Mouse (Mus musculus): ENCODE measurements around the gene Pigt. TPM values are rescaled to one million over a fixed set of nuclear protein-coding genes. Genes with fewer than 3 reads are reported as not detected.

Pigt gene
- polyA plus RNA-seq (2017; shearing (Covaris generic)) = 16.2 TPM

GRCm38 (mm10) chr2:164496847-164497690 lies at the start of gene Pigt:
Pigt (plus strand) TSS chr2:164497520.

GRCm38 (mm10) chr2:164456864-164457300 lies 40.4 kb upstream of the Pigt start, which contains the start of gene Sys1:
Sys1 (plus strand) TSS chr2:164456964.

DNA sequence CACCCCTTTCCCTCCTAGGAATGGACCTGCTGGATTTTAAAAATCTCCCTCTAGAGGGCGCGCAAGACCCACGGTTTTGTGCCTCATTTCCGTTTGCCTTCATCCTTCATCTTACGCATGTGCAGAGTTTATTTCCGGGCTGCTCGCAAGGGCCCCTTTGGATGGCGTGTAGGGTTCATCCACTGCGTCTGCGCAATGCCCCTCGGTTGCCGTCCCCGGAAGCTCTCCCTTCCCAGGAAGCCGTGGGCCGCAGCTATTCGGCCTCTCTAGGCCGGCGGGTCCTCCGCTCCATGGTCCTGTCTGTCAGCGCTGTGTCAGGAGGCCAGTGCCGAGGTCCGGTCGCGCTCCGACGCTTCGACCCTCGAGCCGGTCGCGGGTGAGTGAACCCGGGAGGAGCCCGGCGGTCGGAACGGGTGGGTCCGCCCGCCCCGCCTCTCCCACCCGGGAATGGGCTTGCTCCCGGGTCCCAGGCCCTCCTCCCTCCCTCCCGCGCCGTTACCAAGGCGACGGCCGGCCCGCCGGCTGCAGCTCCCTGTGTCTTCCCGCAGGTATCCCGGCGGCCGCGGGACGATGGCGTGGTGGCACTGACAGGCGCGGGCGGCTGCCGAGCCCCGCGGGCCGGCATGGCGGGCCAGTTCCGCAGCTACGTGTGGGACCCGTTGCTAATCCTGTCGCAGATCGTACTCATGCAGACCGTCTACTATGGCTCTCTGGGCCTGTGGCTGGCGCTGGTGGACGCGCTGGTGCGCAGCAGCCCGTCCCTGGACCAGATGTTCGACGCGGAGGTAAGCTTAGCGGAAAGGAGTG lies 36.4 kb upstream of the Pigt start, which contains the start of gene Gm20458:
TSS of gene Gm20458 (plus strand) at position 223 of the 807 bp plus-strand sequence.

GRCm38 (mm10) chr2:164473624-164474023 lies 23.7 kb upstream of the Pigt start, which contains the start of gene Trp53tg5:
Trp53tg5 (minus strand) TSS chr2:164473724.

DNA sequence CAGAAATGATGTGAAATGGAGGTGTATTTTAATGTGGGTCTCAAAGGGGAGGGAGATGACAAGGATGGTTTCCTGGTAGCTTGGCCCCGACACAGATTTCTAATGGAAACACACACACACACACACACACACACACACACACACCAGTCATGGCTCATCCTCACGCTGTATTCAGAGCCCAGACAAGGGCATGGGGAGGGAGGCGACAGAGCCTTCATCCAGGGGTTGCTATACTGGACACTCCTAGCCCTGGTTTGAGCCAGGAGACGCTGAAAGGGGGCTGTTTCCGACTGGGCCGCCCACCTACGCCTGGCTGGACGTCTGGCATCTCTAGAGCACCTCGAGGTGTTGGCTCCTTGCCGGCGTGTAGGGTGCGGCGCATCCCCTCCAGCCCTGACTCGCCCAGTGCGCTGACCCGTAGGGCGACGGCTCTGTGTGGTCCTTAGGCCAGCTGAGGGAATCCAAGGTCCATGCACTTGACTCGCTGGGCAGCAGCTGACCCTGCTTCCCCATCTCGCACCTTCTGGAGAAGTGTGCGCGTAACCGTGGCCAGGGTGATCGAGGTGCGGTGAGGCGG lies 11.6 kb upstream of the Pigt start, which contains the start of gene Dbndd2:
TSS of gene Dbndd2 (plus strand) at position 426 of the 577 bp plus-strand sequence.

Other genes with a start within 250 kb of the Pigt start
- not detected for gene Svs3b, start 240.9 kb upstream of the Pigt start, polyA plus RNA-seq (2017; shearing (Covaris generic))
- not detected for gene Svs4, start 219.1 kb upstream of the Pigt start, polyA plus RNA-seq (2017; shearing (Covaris generic))
- not detected for gene Svs3a, start 208.3 kb upstream of the Pigt start, polyA plus RNA-seq (2017; shearing (Covaris generic))
- gene Svs6, start 180.8 kb upstream of the Pigt start, polyA plus RNA-seq (2017; shearing (Covaris generic)) = not detected
- not detected for gene Svs5, start 164.8 kb upstream of the Pigt start, polyA plus RNA-seq (2017; shearing (Covaris generic))
- gene Slpi, start 108.4 kb upstream of the Pigt start, polyA plus RNA-seq (2017; shearing (Covaris generic)) = 9.6 TPM
- not detected for gene Rbpjl, start 94.4 kb upstream of the Pigt start, polyA plus RNA-seq (2017; shearing (Covaris generic))
- gene Matn4, start 92.4 kb upstream of the Pigt start, polyA plus RNA-seq (2017; shearing (Covaris generic)) = not detected
- 0.32 TPM for gene Sdc4, start 53.6 kb upstream of the Pigt start, polyA plus RNA-seq (2017; shearing (Covaris generic))
- gene Sys1, start 40.6 kb upstream of the Pigt start, polyA plus RNA-seq (2017; shearing (Covaris generic)) = 101 TPM
- 5.4 TPM for gene Gm20458, start 36.6 kb upstream of the Pigt start, polyA plus RNA-seq (2017; shearing (Covaris generic))
- not detected for gene Trp53tg5, start 23.8 kb upstream of the Pigt start, polyA plus RNA-seq (2017; shearing (Covaris generic))
- 0.53 TPM for gene Dbndd2, start 11.4 kb upstream of the Pigt start, polyA plus RNA-seq (2017; shearing (Covaris generic))
- gene Wfdc2, start 64.9 kb downstream of the Pigt start, polyA plus RNA-seq (2017; shearing (Covaris generic)) = not detected
- not detected for gene Spint3, start 75.9 kb downstream of the Pigt start, polyA plus RNA-seq (2017; shearing (Covaris generic))
- gene Wfdc6a, start 87.9 kb downstream of the Pigt start, polyA plus RNA-seq (2017; shearing (Covaris generic)) = not detected
- not detected for gene Eppin, start 96.1 kb downstream of the Pigt start, polyA plus RNA-seq (2017; shearing (Covaris generic))
- gene Wfdc6b, start 116.0 kb downstream of the Pigt start, polyA plus RNA-seq (2017; shearing (Covaris generic)) = not detected
- not detected for gene Wfdc8, start 116.1 kb downstream of the Pigt start, polyA plus RNA-seq (2017; shearing (Covaris generic))
- not detected for gene Wfdc16, start 141.3 kb downstream of the Pigt start, polyA plus RNA-seq (2017; shearing (Covaris generic))
- not detected for gene Wfdc10, start 158.5 kb downstream of the Pigt start, polyA plus RNA-seq (2017; shearing (Covaris generic))
- not detected for gene Wfdc9, start 159.1 kb downstream of the Pigt start, polyA plus RNA-seq (2017; shearing (Covaris generic))
- gene Wfdc11, start 176.6 kb downstream of the Pigt start, polyA plus RNA-seq (2017; shearing (Covaris generic)) = not detected
- not detected for gene Wfdc13, start 187.6 kb downstream of the Pigt start, polyA plus RNA-seq (2017; shearing (Covaris generic))
- gene Spint4, start 201.0 kb downstream of the Pigt start, polyA plus RNA-seq (2017; shearing (Covaris generic)) = not detected
- not detected for gene Spint5, start 217.8 kb downstream of the Pigt start, polyA plus RNA-seq (2017; shearing (Covaris generic))
- not detected for gene Wfdc3, start 248.4 kb downstream of the Pigt start, polyA plus RNA-seq (2017; shearing (Covaris generic))
- gene Dnttip1, start 248.5 kb downstream of the Pigt start, polyA plus RNA-seq (2017; shearing (Covaris generic)) = 68.5 TPM